Mouse (Mus musculus) bone marrow macrophage, adult 2 months (primary cell): ENCODE results near the gene Smg5.
"Not testable (repeated sequence)": the region's sequence is repeated elsewhere in the genome, so short reads cannot be mapped to it uniquely, and the experiment has no call there.

Experiments
- CTCF ChIP-seq: IDR thresholded peaks from 2 replicates; pipeline ENCODE4 v1.5.1; 2012; ENCODE audit warnings: low read depth, mild to moderate bottlenecking, low read length, moderate library complexity
- POLR2A ChIP-seq: IDR thresholded peaks from 2 replicates; pipeline ENCODE4 v1.6.1; 2012; ENCODE audit warnings: mild to moderate bottlenecking, low read depth, low read length, borderline replicate concordance

DNA sequence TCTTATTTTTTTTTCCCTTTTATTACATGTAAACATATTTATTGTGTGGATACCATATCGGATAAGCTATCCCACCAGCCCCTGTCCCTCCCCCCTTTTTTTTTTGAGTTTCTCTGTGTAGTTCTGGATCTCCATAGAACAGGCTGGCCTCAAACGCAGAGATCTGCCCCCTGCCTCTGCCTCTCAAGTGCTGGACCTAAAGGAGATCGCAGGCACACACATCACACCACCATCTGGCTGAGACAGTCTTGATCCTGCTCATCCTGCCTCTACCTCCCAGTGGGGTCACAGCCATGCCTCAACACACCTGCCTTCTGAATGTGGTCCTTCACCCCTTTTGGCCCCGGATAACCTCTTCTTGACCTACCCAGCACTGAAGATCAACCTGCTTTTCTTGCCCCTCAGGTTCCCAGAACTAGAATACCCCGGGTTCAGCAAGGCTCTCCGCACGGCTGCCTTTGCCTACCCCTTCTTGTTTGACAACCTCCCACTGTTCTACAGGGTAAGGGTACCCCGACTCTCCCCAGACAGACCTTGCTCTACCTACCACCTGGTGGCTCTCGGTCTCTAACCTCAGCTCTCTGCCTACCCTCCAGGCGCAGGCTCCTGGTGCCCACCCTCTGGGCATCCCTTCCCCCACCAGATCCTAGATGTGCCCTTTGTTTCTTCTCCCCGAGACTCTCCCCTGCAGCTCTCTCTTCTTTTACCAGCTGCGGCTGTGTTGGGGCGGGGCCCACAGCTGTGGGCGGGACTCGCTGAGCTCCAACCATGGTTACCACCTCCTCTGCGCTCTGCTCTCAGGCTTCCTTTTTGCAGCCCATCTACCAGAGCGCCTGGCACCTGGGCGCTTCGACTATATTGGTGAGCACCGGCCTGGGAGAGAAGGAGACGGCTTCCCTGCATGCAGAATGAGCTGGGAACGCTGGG, 45.6 kb downstream of the Smg5 start:
- TF ChIP-seq CTCF, POLR2A: not testable (repeated sequence)
